Mouse (Mus musculus) right cerebral cortex, adult 2 months (tissue): ENCODE measurements at regions not wholly inside any gene's neighbourhood (a gene's known extent, or its start where the extent isn't known, plus 50 kb on each side); places are given as distances from the start of the nearest gene placed in this dataset.

Source experiments
- DNase-seq, 2 experiments: peaks; one replicate each; pipeline ENCODE4 v3.0.0; 2021 to 2022; ENCODE audit warnings: low spot score in 2 of 2

- DNase-seq = no peak
These were observed 148.8 kb downstream of the Ccser2 start for GRCm38 (mm10) chr14:36819826-36820225.

- no peak for DNase-seq
These were observed 166.2 kb downstream of the Ccser2 start for GRCm38 (mm10) chr14:36802418-36802817.

- no peak for DNase-seq
These were observed 168.8 kb downstream of the Ccser2 start for GRCm38 (mm10) chr14:36799820-36800219.

GRCm38 (mm10) chr14:36781882-36782281 is 186.7 kb downstream of the Ccser2 start:
- DNase-seq = no peak

- DNase-seq = peak; percentile 24 to 32
These were observed 189.6 kb downstream of the Ccser2 start for GRCm38 (mm10) chr14:36778956-36779355.

- DNase-seq = no peak
These were observed 194.2 kb downstream of the Ccser2 start for GRCm38 (mm10) chr14:36774349-36774748.

GRCm38 (mm10) chr14:36764377-36764776 is 204.2 kb downstream of the Ccser2 start:
- DNase-seq = no peak

GRCm38 (mm10) chr14:36756056-36756455 is 212.5 kb downstream of the Ccser2 start:
- no peak for DNase-seq

GRCm38 (mm10) chr14:36748130-36748883 is 220.3 kb downstream of the Ccser2 start:
- DNase-seq = peak; percentile 51 to 55

GRCm38 (mm10) chr14:36731095-36731494 is 237.5 kb downstream of the Ccser2 start:
- DNase-seq = no peak

- DNase-seq = no peak
These were observed 242.5 kb downstream of the Ccser2 start for GRCm38 (mm10) chr14:36726092-36726491.

GRCm38 (mm10) chr14:36715684-36716083 is 252.9 kb downstream of the Ccser2 start:
- no peak for DNase-seq

- DNase-seq = no peak
These were observed 271.6 kb downstream of the Ccser2 start for GRCm38 (mm10) chr14:36696993-36697392.

GRCm38 (mm10) chr14:36691958-36692357 is 276.6 kb downstream of the Ccser2 start:
- DNase-seq = no peak

GRCm38 (mm10) chr14:36691018-36691417 is 277.6 kb downstream of the Ccser2 start:
- DNase-seq = no peak

GRCm38 (mm10) chr14:36658678-36659263 is 309.8 kb downstream of the Ccser2 start:
- no peak for DNase-seq

- no peak for DNase-seq
These were observed 310.4 kb downstream of the Ccser2 start for GRCm38 (mm10) chr14:36658193-36658592.

- DNase-seq = peak in 1 of 2 experiments; percentile 7
These were observed 315.5 kb downstream of the Ccser2 start for GRCm38 (mm10) chr14:36652982-36653557.

GRCm38 (mm10) chr14:36651053-36651735 is 317.4 kb downstream of the Ccser2 start:
- no peak for DNase-seq

GRCm38 (mm10) chr14:36646649-36647048 is 321.9 kb downstream of the Ccser2 start:
- DNase-seq = no peak

- no peak for DNase-seq
These were observed 322.3 kb downstream of the Ccser2 start for GRCm38 (mm10) chr14:36646237-36646636.

GRCm38 (mm10) chr14:36624822-36625221 is 343.8 kb downstream of the Ccser2 start:
- DNase-seq = no peak
